9 mouse cellular contexts compared by ENCODE assay signal in the genomic region with DNA sequence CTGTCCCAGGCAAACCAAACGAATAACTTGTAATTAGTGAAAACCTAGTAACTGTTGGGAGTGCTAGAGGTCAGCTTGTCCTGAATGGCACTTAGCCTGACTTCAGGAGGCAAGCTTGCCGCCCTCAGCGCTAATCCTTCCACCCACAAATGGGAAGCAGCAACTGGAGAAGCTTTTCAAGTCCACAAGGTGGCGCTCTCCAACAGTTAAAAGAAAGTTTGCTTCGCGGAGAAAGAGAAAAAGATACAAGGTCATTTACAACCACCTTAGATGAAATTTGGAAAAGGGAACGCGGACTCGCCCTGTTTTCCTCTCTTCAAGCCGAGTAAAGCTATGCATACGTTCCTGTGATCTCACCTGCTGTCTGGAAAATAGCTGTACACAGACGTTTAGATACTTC. TPM values are rescaled to one million over a fixed set of nuclear protein-coding genes. Genes with fewer than 3 reads are reported as not detected.
DNase-seq lines count a peak whose midpoint lies in the region; ATAC-seq and TF ChIP-seq lines count a peak whose summit lies in the region.
"Had no signal": no experiment of that assay in that cellular context is flagged by ENCODE, and none has a peak within 500 bp of the region (broad histone marks: within the 10 kb centered on the region; RNA-seq: fewer than 3 reads in every experiment).

No protein-coding gene starts in this region.

- no peaks in the 10 kb centered on the region for H3K79me2 ChIP-seq in myocyte (ENCODE audit: control insufficient read depth, insufficient read depth)

- no peaks in the 10 kb centered on the region for H3K9me3 ChIP-seq in limb, embryonic 12.5 days

- no peak overlapping the region for H3K9ac ChIP-seq in limb, embryonic 12.5 days (replicated peaks)

- TF ChIP-seq POLR2A in myocyte (IDR thresholded peaks at IDR 0.05; ENCODE audit: insufficient read length, low read depth), result no peak

- no peak overlapping the region for H3K4me3 ChIP-seq in limb, embryonic 12.5 days (replicated peaks)
- H3K4me3 ChIP-seq in myocyte, result no peak overlapping the region

- DNase-seq in layer of hippocampus, adult 11-12 months (ENCODE audit: low spot score), result peak; percentile 24
- no peak for DNase-seq in layer of hippocampus, adult 9-10 months (ENCODE audit: low spot score)
- peak; percentile 24 to 38 for DNase-seq in cerebellum, postnatal 36 days
- DNase-seq in gastrocnemius, postnatal 14 days, result peak; percentile 41
- DNase-seq in kidney, adult 11 months, result peak; percentile 77
- DNase-seq in testis, postnatal 14 days (ENCODE audit: low spot score), result peak; percentile 50

- H3K27me3 ChIP-seq in limb, embryonic 12.5 days, result peaks cover 13% of the 10 kb centered on the region
- no peaks in the 10 kb centered on the region for H3K27me3 ChIP-seq in myocyte (ENCODE audit: control insufficient read depth, insufficient read depth, insufficient read length)
- H3K27me3 ChIP-seq: CH12.LX had no signal

- no peak overlapping the region for H3ac ChIP-seq in myocyte (ENCODE audit: control insufficient read depth, insufficient read length)

- intact Hi-C loops in gastrocnemius, postnatal 14 days (cut with DNase I; ENCODE audit: low total_unique reads), result no loop called here

- H3K4me1 ChIP-seq in limb, embryonic 12.5 days (replicated peaks), result no peaks in the 10 kb centered on the region

- H3K27ac ChIP-seq in limb, embryonic 12.5 days, result no peak overlapping the region

- no peak for ATAC-seq in limb, embryonic 12.5 days (ENCODE audit: insufficient number of reproducible peaks, insufficient read depth, low FRiP score, low TSS enrichment, low read depth)

- WGBS in limb, embryonic 12.5 days, result 14% methylated on average over 12 of the region's 12 CpGs

- H3K4me2 ChIP-seq in limb, embryonic 12.5 days, result peak overlapping the region; percentile 22
- H3K4me2 ChIP-seq in myocyte (ENCODE audit: low read depth), result peak overlapping the region; percentile 49

- H3K36me3 ChIP-seq in limb, embryonic 12.5 days, result no peaks in the 10 kb centered on the region
- H3K36me3 ChIP-seq in myocyte (ENCODE audit: control insufficient read depth, insufficient read depth), result no peaks in the 10 kb centered on the region

TF ChIP-seq in myocyte, 11 proteins besides CTCF, POLR2A, EP300 and RAD21:
- TF ChIP-seq TCF12 (IDR thresholded peaks at IDR 0.05; ENCODE audit: insufficient read depth, poor library complexity, severe bottlenecking) (no peak), SRF (IDR thresholded peaks at IDR 0.05; ENCODE audit: control insufficient read depth, insufficient read length, low read depth) (no peak), POLR2AphosphoS2 (IDR thresholded peaks at IDR 0.05; ENCODE audit: insufficient read length, low read depth) (no peak), TCF3 (IDR thresholded peaks at IDR 0.05; ENCODE audit: insufficient read length, low read depth) (no peak), CEBPB (IDR thresholded peaks at IDR 0.05; ENCODE audit: insufficient read depth, poor library complexity, severe bottlenecking) (no peak), REST (IDR thresholded peaks at IDR 0.05; ENCODE audit: insufficient read depth, insufficient read length) (no peak), MYOG (IDR thresholded peaks at IDR 0.05; ENCODE audit: control insufficient read depth in 1 of 3, insufficient read depth in 1 of 3, insufficient read length in 2 of 3, low read depth in 2 of 3) (no peak), MYOD1 (IDR thresholded peaks at IDR 0.05; ENCODE audit: control insufficient read depth in 1 of 3, insufficient read length in 2 of 3, low read depth in 2 of 3) (no peak), MAX (IDR thresholded peaks at IDR 0.05; ENCODE audit: low read depth) (no peak), USF1 (IDR thresholded peaks at IDR 0.05; ENCODE audit: low read depth) (no peak), E2F4 (IDR thresholded peaks at IDR 0.05; ENCODE audit: insufficient read depth) (no peak)

RNA-seq across cellular contexts. Expression of gene Pik3c2g, which starts 2.3 kb away (rescaled TPM):
- under 1 TPM in 1 of 2 experiments, not detected in 1; 0.07 TPM for total RNA-seq in gastrocnemius, postnatal 14 days (2021)
- 0.74 and 1.1 TPM in 2 replicates for polyA plus RNA-seq in limb, embryonic 12.5 days (2016; fragmentation: Nextera tagmentation; extraction: Ambion mirVana)
- not detected for polyA plus RNA-seq in myocyte (2012; fragmentation: generic; extraction: Trizol)
- total RNA-seq: CH12.LX had no signal
